In genomic region chr13:49219367-49219766, GRCm38 (mm10) we compare ENCODE assay signal across 34 mouse cellular contexts.
"Had no signal": no experiment of that assay in that cellular context is flagged by ENCODE, and none has a peak within 500 bp of the region (broad histone marks: within the 10 kb centered on the region; RNA-seq: fewer than 3 reads in every experiment).

No protein-coding gene starts in this region.

- H3K4me3 ChIP-seq: heart, embryonic 12.5 days; heart, embryonic 13.5 days; heart, embryonic 15.5 days; hindbrain, embryonic 10.5 days; hindbrain, embryonic 12.5 days; hindbrain, embryonic 13.5 days; hindbrain, embryonic 15.5 days; intestine, embryonic 15.5 days; kidney, embryonic 15.5 days; layer of hippocampus, adult 2 months had no signal

- H3K9ac ChIP-seq: heart, embryonic 12.5 days; heart, embryonic 13.5 days; heart, embryonic 15.5 days; hindbrain, embryonic 12.5 days; hindbrain, embryonic 13.5 days; hindbrain, embryonic 14.5 days; hindbrain, embryonic 15.5 days; intestine, embryonic 15.5 days; kidney, embryonic 15.5 days had no signal

- H3K4me2 ChIP-seq: heart, embryonic 11.5 days; heart, embryonic 12.5 days; heart, embryonic 13.5 days; heart, embryonic 15.5 days; hindbrain, embryonic 12.5 days; hindbrain, embryonic 13.5 days; hindbrain, embryonic 14.5 days; hindbrain, embryonic 15.5 days; intestine, embryonic 15.5 days; kidney, embryonic 15.5 days had no signal

- DNase-seq: heart, postnatal 10 days; heart, postnatal 14 days; heart, postnatal 36 days; heart, postnatal 4 days; kidney, adult 11 months; kidney, adult 18-20 months; kidney, adult 2 months; kidney, adult 8-10 months; kidney, adult 9 months; kidney, postnatal 10 days; kidney, postnatal 14 days; kidney, postnatal 25 days; kidney, postnatal 36 days; kidney, postnatal 4 days; layer of hippocampus, adult 9-11 months; layer of hippocampus, postnatal 36 days had no signal

- H3K36me3 ChIP-seq: heart, embryonic 12.5 days; heart, embryonic 13.5 days; heart, embryonic 15.5 days; hindbrain, embryonic 10.5 days; hindbrain, embryonic 12.5 days; hindbrain, embryonic 13.5 days; hindbrain, embryonic 15.5 days; intestine, embryonic 15.5 days; kidney, embryonic 15.5 days had no signal

- H3K27me3 ChIP-seq: intestine, embryonic 15.5 days had no signal

- H3K9me3 ChIP-seq: heart, embryonic 15.5 days; hindbrain, embryonic 10.5 days; hindbrain, embryonic 12.5 days; hindbrain, embryonic 13.5 days; hindbrain, embryonic 15.5 days; intestine, embryonic 15.5 days; kidney, embryonic 15.5 days had no signal

- ATAC-seq: hindbrain, embryonic 16.5 days; hindbrain, postnatal 0 days; inflammation-experienced regulatory T-cells, adult 6 months; intestine, embryonic 15.5 days; intestine, embryonic 16.5 days; intestine, postnatal 0 days had no signal

- H3K27ac ChIP-seq: heart, embryonic 13.5 days; heart, embryonic 15.5 days; hindbrain, embryonic 10.5 days; hindbrain, embryonic 12.5 days; hindbrain, embryonic 13.5 days; hindbrain, embryonic 14.5 days; hindbrain, embryonic 15.5 days; hindbrain, postnatal 0 days; intestine, embryonic 15.5 days; kidney, embryonic 15.5 days; kidney, postnatal 0 days; layer of hippocampus, adult 2 months had no signal
